Mouse (Mus musculus) cerebellum, adult 9-10 months (tissue): ENCODE measurements around the gene Dram2.
"Not testable (repeated sequence)": the region's sequence is repeated elsewhere in the genome, so short reads cannot be mapped to it uniquely, and the experiment has no call there.

Experiments used
- DNase-seq: peaks from one replicate; pipeline ENCODE4 v3.0.0; 2022

Gene Dram2

DNA sequence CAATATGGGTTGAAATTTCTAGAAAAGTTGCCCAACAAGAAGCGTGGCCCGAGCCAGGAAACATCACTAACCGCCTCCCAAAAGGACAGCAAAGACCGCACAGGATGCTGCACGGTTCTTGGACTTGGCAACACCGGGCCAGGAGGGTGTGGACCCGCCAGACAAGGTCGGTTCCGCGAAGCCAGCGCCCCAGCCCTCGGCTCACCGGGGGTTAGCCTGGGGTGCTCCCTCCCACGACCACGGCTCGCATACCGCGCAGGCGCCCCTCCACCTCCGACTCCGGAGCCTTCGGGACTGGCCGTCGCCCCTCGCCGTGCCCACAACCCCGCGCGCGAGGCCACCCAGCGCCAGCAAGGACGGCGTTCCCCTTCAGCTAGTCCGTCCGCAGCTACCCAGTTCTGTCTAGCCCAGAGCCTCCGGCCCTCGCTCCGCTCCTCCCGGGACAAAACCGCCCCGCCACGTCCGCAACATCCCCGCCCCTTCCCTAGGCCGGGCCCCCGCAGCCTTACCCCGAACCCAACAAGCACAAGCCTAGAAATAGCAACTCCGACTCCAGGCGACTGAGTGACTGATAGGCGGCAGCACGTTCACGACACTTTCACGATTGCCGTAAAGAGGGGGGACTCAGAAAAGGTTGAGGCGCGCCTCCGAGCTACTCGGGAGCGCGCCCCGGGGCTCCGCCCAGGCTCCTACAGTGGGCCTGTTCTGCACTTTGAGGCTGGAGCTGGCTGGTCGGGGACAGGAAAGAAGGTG, at the start of gene Dram2, which contains the start of gene Cept1:
TSS of gene Dram2 (plus strand) at position 628 of the 753 bp plus-strand sequence.
TSS of gene Cept1 (minus strand) at position 632 of the 753 bp plus-strand sequence.
- peak; percentile 94 for DNase-seq

DNA sequence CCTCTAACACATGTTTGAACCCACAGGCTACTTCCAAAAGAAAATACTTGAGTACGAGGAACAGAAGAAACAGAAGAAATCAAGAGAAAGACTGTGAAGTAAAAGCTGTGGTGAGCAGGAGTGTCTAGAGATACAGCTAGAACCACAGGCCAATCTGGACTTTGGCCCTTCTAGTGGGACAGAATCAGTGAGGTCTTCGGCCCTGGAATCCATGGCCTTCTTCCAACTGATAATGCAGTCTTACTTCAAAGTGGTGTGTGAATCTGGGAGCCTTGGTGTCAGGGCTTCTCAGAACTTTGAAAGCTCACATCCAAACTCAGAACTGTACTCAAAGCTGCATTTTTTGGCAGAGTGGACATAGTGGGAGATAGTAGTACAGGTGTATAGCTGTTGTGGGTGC, 47.1 kb upstream of the Dram2 start:
- DNase-seq: no peak

- no peak for DNase-seq
These were observed 44.7 kb upstream of the Dram2 start for GRCm38 (mm10) chr3:106502892-106503291.

DNA sequence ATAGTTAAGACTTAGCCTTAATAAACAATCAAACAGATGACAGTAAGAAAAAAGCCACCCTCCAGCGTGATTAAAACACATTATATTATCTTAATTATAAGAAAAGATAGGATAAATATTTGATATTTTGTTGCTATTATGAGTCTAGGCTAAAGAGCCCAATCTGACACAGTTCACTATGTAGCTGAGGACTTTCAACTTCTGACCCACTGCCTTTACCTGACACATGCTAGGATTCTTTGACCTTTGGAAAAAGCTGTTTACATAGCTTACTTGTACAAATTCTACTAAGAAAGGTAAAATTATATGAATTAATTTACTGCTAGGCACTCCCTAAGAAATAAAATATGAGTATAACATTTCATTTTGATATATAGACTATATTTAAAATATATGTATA, 36.9 kb upstream of the Dram2 start:
- DNase-seq: no peak

DNA sequence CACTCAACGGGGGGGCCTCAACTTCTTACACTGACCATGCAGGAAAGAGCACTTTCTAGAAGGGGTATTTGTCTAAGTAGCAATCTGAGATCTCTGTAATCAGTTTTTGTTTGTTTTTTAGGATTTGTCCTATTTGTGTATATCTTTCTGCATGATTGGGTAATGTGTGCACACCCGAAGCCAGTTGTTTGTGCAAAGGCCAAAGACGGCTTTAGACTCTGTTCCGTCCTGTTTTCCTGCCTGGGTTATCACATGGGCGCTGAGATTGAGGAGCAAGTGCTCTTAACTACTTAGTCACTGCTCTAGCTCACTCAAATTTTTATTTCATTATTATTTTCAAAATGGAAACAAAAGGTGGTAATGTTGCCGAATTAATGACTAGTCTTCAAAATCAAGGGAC, 32.6 kb upstream of the Dram2 start:
- DNase-seq: no peak

GRCm38 (mm10) chr3:106522730-106523129, 24.9 kb upstream of the Dram2 start:
- DNase-seq: no peak

- no peak for DNase-seq
These were observed 21.2 kb upstream of the Dram2 start for GRCm38 (mm10) chr3:106526411-106526810.

- DNase-seq: no peak
These were observed 19.6 kb upstream of the Dram2 start for GRCm38 (mm10) chr3:106528032-106528431.

DNA sequence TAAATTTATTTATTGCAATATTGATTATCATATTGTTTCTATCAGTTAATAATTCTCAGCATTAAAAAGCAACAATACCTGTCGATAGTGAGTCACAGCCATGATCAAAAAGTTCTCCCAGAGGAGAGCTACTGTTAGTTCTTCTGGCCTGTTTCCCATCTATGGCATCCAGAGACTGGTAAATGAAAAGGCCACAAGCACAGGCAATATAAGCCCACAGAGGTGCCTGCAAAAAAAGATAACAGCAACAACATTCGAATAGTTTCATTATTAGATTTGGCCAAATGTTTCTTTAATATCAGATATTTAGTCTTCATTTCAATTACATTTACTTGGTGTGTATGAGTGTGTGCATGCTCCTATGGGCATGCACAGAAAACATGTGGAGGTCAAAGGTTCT, 14.3 kb upstream of the Dram2 start:
- no peak for DNase-seq

DNA sequence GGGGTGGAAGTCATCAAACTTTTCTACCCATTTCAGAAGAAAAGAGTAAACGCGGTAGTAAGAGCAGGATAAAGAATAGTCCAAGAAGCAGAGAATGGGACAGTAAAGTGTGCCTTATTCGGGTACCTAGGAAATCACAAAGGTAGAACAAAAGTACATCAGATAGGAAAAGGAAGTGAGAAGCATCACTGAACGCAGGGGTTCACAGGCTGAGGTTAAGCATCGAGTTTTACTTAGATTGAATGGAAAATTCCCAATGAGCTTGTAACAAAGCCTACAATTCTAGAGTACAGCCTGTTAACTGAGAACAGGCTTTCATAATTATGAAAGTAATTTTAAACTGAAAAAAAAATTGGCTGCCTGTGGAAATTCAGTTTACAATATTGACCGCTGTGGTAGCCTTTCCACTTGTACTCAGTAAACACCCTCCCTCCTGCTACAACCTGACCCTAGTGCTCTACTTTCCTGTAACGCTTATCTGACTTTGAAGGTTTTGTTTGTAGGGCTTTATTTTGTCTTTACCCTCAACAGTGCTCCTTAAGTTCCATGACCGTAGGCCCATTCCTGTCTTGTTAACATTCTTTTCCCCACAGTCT, 2.8 kb upstream of the Dram2 start:
- no peak for DNase-seq

- no peak for DNase-seq
These were observed 434 bp downstream of the Dram2 start for GRCm38 (mm10) chr3:106547924-106548539.

GRCm38 (mm10) chr3:106548971-106549370, 1.4 kb downstream of the Dram2 start:
- DNase-seq: no peak

- DNase-seq: no peak
These were observed 5.8 kb downstream of the Dram2 start for GRCm38 (mm10) chr3:106553411-106553810.

DNA sequence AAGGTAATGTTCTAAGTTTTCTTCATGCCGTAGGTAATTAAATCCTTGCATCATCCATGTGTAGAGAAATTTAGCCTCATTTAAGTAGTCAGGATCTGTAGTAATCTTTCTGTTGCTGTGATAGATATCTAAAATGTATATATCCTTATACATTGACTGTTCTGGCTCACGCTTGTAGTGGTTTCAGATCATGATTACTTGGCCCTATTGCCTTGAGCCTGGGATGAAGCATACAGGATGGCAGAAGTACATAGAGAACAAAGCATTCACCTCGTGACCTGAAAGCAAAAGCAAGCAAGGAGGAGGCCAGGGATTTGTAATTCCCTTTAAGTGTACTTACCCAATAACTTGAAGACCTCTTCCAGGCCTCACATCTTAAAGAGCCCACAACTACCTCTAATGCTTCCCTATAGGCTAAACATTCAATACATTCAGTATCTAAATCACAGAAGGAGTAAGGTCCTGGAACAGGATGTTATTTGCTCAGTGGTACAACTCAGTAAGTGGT, 8.2 kb downstream of the Dram2 start:
- no peak for DNase-seq

DNA sequence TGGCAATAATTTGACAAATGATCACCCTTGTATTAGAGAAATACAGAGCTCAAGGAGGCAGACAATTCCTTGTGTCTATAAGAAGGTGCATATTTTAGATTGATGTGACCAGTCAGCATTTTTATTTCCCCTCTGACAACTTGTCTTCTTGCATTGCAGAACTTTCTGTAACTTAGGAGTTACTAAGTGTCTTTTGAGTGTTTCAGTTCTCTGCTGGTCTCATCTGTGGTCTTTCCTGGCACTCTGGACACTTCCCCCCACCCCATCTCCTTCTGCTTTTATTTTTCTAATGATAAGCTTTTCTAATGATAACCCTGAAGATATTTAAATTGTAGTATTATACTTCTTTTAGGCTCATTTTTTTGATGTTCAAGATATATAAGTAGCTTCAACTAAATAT, 10.7 kb downstream of the Dram2 start:
- no peak for DNase-seq

DNA sequence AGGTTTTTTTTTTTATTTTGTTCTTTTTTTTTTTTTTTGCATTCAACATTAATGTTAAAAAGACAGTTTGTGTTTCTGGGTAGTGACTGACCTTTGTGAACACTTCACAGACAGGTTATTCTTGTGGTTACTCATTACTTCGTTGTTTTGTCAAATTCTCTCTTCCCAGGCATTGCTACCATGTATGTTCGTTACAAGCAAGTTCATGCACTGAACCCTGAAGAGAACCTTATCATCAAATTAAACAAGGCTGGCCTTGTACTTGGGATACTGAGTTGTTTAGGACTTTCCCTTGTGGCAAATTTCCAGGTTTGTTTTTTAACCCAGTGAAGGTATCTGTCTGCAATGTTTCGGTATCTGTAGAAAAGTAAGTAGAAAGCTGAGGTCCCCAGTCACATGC, 18.3 kb downstream of the Dram2 start:
- DNase-seq: no peak

- DNase-seq: no peak
These were observed 25.6 kb downstream of the Dram2 start for GRCm38 (mm10) chr3:106573191-106573590.

- DNase-seq: no peak
These were observed 31.7 kb downstream of the Dram2 start for GRCm38 (mm10) chr3:106579296-106579695.

DNA sequence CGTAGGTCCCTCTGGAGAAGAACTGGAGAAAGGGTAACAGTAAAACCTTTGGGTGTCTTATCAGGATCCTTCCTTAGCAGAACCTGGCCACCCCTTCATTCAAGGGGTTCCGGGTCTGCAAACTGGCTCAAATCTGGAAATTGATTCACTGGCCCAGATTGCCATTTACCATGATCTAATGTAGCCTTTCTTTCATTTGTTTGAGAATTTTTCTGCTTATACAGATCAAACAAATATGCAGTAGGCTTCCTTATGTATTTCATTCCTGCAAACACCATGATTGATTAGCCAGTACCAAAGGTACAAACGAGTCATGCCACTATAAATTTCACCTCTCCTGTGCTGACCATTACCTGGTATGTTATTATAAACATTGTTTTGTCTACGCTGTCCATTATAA, 46.0 kb downstream of the Dram2 start:
- DNase-seq: not testable (repeated sequence)

GRCm38 (mm10) chr3:106618103-106618502, 70.5 kb downstream of the Dram2 start:
- no peak for DNase-seq
